Mouse (Mus musculus): Measurements from ENCODE around the gene Cd180. TPM values are rescaled to one million over a fixed set of nuclear protein-coding genes. Genes with fewer than 3 reads are reported as not detected.

Cd180 gene
- total RNA-seq, 2 experiments from 2014 or later: 2.1 to 2.4 TPM

GRCm38 (mm10) chr13:102778859-102779258 lies 85.5 kb downstream of the Cd180 start:
- Histone ChIP-seq H3K4me3 (no peak overlapping the region), H3K27ac (no peak overlapping the region)
- no peak for DNase-seq (ENCODE audit: low spot score in 2 of 2)
- no peak for TF ChIP-seq CTCF (conservative IDR thresholded peaks at IDR 0.05)

GRCm38 (mm10) chr13:102779275-102779674 lies 85.9 kb downstream of the Cd180 start:
- DNase-seq (ENCODE audit: low spot score in 2 of 2): no peak
- H3K4me3 ChIP-seq: no peak overlapping the region
- no peak for TF ChIP-seq CTCF (conservative IDR thresholded peaks at IDR 0.05)
- H3K27ac ChIP-seq: no peak overlapping the region

- TF ChIP-seq CTCF (conservative IDR thresholded peaks at IDR 0.05): no peak
- Histone ChIP-seq H3K4me3 (no peak overlapping the region), H3K27ac (peak overlapping the region; percentile 32; the same call in 1 of the 2 replicates)
- DNase-seq (ENCODE audit: low spot score in 2 of 2): no peak
Observed at GRCm38 (mm10) chr13:102783531-102784310, 90.4 kb downstream of the Cd180 start.

GRCm38 (mm10) chr13:102786666-102787230 lies 93.4 kb downstream of the Cd180 start:
- TF ChIP-seq CTCF (conservative IDR thresholded peaks at IDR 0.05): no peak
- DNase-seq (ENCODE audit: low spot score in 2 of 2): no peak
- H3K4me3 ChIP-seq: no peak overlapping the region
- H3K27ac ChIP-seq: no peak overlapping the region

Data from layer of hippocampus, adult 2 months (tissue).